Mouse (Mus musculus): ENCODE results near the gene Fgf15. TPM values are rescaled to one million over a fixed set of nuclear protein-coding genes. Genes with fewer than 3 reads are reported as not detected.
"Not testable (repeated sequence)": the region's sequence is repeated elsewhere in the genome, so short reads cannot be mapped to it uniquely, and the experiment has no call there.

Gene Fgf15
- total RNA-seq, 1 experiment, result 10.8 TPM

DNA sequence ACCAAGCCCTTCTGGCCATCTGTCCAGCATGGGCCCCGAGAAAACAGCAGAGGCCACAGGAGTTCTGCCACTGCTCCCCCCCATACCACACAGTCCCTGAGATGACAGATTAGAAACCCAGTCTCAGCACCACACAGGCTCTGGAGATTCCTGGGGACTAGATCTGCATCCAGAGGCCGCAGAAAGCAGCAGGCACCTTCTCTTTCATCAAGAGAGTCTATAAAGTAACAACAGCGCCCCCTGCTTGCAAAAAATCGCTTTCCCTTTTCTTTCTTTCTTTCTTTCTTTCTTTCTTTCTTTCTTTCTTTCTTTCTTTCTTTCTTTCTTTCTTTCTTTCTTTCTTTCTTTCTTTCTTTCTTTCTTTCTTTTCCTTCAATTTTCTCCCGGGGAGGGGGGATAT is 2.1 kb upstream of the Fgf15 start:
- no peak for TF ChIP-seq CHD2 (IDR thresholded peaks at IDR 0.05; ENCODE audit: low read depth, low read length)
- no peak for TF ChIP-seq ZC3H11A (IDR thresholded peaks at IDR 0.05; ENCODE audit: borderline replicate concordance, low read depth, low read length)
- no peak for TF ChIP-seq ZNF384 (IDR thresholded peaks at IDR 0.05; ENCODE audit: low read depth, low read length)
- TF ChIP-seq HCFC1 (IDR thresholded peaks at IDR 0.05; ENCODE audit: borderline replicate concordance, insufficient read depth, low read length), result no peak
- no peak for TF ChIP-seq MAFK (IDR thresholded peaks at IDR 0.05; ENCODE audit: insufficient read depth, low read depth, low read length)
- no peak overlapping the region for H3K9ac ChIP-seq (ENCODE audit: insufficient read depth, low read depth, low read length, poor library complexity, severe bottlenecking)
- DNase-seq (ENCODE audit: low read depth, low spot score), result no peak
- no peaks in the 10 kb centered on the region for H3K9me3 ChIP-seq (ENCODE audit: control insufficient read depth, insufficient read depth, low read depth, low read length)
- H3K27ac ChIP-seq (ENCODE audit: insufficient read depth, low read depth, low read length, poor library complexity, severe bottlenecking), result no peak overlapping the region
- H3K4me3 ChIP-seq (ENCODE audit: insufficient read depth in 1 of 2, low read depth in 1 of 2, low read length in 2 of 2, poor library complexity in 1 of 2, severe bottlenecking in 1 of 2), result no peak overlapping the region
- in situ Hi-C loops (cut with MboI; ENCODE audit: low sequenced_read_pairs in 2 of 2, unreplicated experiment in 2 of 2), result loop anchor here in 1 of 2 experiments (5.0 kb wide), 1 partner anchor 102 kb away; no protein-coding TSS in a partner anchor
- no peaks in the 10 kb centered on the region for H3K36me3 ChIP-seq (ENCODE audit: control insufficient read depth, insufficient read depth, low read length, poor library complexity, severe bottlenecking)
- peaks cover 6 to 12% of the 10 kb centered on the region in 2 experiments; a peak in 3 of 4 replicates for H3K4me1 ChIP-seq (ENCODE audit: control insufficient read depth in 2 of 2, insufficient read depth in 2 of 2, low read length in 2 of 2, poor library complexity in 1 of 2)

DNA sequence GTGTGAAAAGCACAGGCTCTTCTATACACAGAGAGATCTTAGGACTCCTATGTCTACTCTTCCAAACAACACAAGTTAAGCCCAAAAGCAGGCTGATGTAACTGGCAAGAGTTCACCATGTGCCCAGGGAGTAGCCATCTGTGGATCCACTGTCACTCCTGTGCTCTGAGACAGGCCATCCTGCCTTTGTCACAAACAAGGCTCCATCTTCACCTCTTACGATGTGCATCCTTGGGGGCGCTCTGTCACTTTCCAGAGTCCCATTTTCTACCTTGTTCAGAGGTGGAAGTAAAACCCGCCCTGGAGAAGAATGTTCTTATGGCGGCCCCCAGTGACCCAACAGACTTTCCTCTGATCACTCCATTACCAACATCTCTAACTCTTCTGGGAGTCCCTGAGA is 1.6 kb upstream of the Fgf15 start:
- H3K27ac ChIP-seq (ENCODE audit: insufficient read depth, low read depth, low read length, poor library complexity, severe bottlenecking), result no peak overlapping the region
- peaks cover 8 to 9% of the 10 kb centered on the region in 2 experiments; a peak in 2 of 4 replicates for H3K4me1 ChIP-seq (ENCODE audit: control insufficient read depth in 2 of 2, insufficient read depth in 2 of 2, low read length in 2 of 2, poor library complexity in 1 of 2)

DNA sequence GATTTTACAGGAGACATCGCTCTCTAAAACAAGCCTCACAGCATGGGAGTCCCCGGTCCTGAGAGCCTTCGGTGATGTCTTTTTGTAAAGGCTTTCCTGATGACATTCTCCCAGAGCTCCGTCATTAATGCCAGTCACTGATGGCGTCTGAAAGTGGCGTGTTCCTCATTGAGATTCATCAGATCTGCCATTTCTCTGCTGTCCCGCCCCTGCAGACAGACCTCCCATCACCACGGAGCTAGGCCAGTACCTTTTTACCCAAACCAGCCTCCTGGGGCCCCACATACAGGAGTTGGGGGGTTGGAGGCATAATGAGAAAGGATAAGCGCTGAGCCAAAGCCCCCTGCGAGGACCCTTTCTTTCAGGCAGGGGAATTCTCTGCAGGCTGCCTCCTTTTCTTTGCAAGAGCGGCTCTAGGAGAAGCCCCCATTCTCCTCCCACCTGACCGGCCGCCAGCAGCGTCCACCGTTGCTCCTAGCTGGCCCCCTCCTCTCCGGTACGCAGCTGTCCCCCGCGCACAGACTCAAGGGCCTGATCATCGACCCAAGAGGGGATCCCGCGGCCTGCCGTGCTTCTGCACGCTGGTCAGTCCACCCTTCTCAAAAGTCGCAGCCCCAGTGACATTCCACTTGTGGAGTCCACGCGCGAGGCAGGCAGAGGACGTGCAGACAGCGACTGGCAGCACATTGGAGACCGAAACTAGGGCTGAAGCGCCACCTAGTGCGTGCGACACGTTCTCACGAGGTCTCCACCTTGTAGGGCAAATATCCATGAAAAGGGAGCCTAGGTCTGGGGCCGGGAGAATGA is 823 bp upstream of the Fgf15 start:
- TF ChIP-seq MAFK (IDR thresholded peaks at IDR 0.05; ENCODE audit: insufficient read depth, low read depth, low read length) (no peak), ZC3H11A (IDR thresholded peaks at IDR 0.05; ENCODE audit: borderline replicate concordance, low read depth, low read length) (peak; percentile 54; the same call in 1 of the 2 replicates)

More for the DNA sequence above, 1.6 kb upstream of the Fgf15 start:
- no peak for DNase-seq (ENCODE audit: low read depth, low spot score)
- TF ChIP-seq MAFK (IDR thresholded peaks at IDR 0.05; ENCODE audit: insufficient read depth, low read depth, low read length) (no peak), HCFC1 (IDR thresholded peaks at IDR 0.05; ENCODE audit: borderline replicate concordance, insufficient read depth, low read length) (no peak), ZNF384 (IDR thresholded peaks at IDR 0.05; ENCODE audit: low read depth, low read length) (no peak), CHD2 (IDR thresholded peaks at IDR 0.05; ENCODE audit: low read depth, low read length) (no peak), ZC3H11A (IDR thresholded peaks at IDR 0.05; ENCODE audit: borderline replicate concordance, low read depth, low read length) (no peak)
- no peak overlapping the region for H3K4me3 ChIP-seq (ENCODE audit: insufficient read depth in 1 of 2, low read depth in 1 of 2, low read length in 2 of 2, poor library complexity in 1 of 2, severe bottlenecking in 1 of 2)
- H3K9ac ChIP-seq (ENCODE audit: insufficient read depth, low read depth, low read length, poor library complexity, severe bottlenecking), result no peak overlapping the region
- H3K36me3 ChIP-seq (ENCODE audit: control insufficient read depth, insufficient read depth, low read length, poor library complexity, severe bottlenecking), result peaks cover 3% of the 10 kb centered on the region; the same call in 1 of the 2 replicates
- H3K9me3 ChIP-seq (ENCODE audit: control insufficient read depth, insufficient read depth, low read depth, low read length), result no peaks in the 10 kb centered on the region
- in situ Hi-C loops (cut with MboI; ENCODE audit: low sequenced_read_pairs in 2 of 2, unreplicated experiment in 2 of 2), result loop anchor here (5.0 kb wide), 2 partner anchors 102 to 312 kb away; partner anchors contain the start of gene Fadd (in 1 of the 2)

DNA sequence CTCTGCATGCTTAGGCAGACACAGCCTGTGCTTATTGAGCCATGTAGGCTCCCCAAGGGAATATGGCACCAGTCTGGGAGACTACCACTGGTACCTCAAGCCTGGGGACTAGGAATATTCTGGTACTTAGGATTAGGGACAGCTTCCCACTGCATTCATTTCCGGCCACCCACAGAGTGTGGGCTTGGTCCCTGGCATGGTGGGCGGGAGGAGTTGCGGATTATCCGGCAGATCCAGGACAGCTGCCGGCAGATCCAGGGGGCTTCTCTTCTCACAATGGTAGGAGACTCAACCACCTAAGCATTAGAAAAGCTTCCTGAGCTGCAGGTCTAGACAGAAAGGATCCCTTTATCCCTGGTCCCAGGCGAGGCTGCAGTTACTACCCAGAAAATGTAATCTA is 2.2 kb downstream of the Fgf15 start:
- H3K9me3 ChIP-seq (ENCODE audit: control insufficient read depth, insufficient read depth, low read depth, low read length), result no peaks in the 10 kb centered on the region
- H3K4me1 ChIP-seq (ENCODE audit: control insufficient read depth in 2 of 2, insufficient read depth in 2 of 2, low read length in 2 of 2, poor library complexity in 1 of 2), result peaks cover 7 to 19% of the 10 kb centered on the region in 2 experiments
- H3K9ac ChIP-seq (ENCODE audit: insufficient read depth, low read depth, low read length, poor library complexity, severe bottlenecking), result no peak overlapping the region
- no peak for DNase-seq (ENCODE audit: low read depth, low spot score)
- in situ Hi-C loops (cut with MboI; ENCODE audit: low sequenced_read_pairs in 2 of 2, unreplicated experiment in 2 of 2), result loop anchor here in 1 of 2 experiments (5.0 kb wide), 2 partner anchors 106 to 316 kb away; partner anchors contain the start of gene Fadd
- H3K4me3 ChIP-seq (ENCODE audit: insufficient read depth in 1 of 2, low read depth in 1 of 2, low read length in 2 of 2, poor library complexity in 1 of 2, severe bottlenecking in 1 of 2), result no peak overlapping the region
- TF ChIP-seq MAFK (IDR thresholded peaks at IDR 0.05; ENCODE audit: insufficient read depth, low read depth, low read length), result no peak
- TF ChIP-seq ZNF384 (IDR thresholded peaks at IDR 0.05; ENCODE audit: low read depth, low read length), result no peak
- no peak for TF ChIP-seq HCFC1 (IDR thresholded peaks at IDR 0.05; ENCODE audit: borderline replicate concordance, insufficient read depth, low read length)
- TF ChIP-seq ZC3H11A (IDR thresholded peaks at IDR 0.05; ENCODE audit: borderline replicate concordance, low read depth, low read length), result no peak
- TF ChIP-seq CHD2 (IDR thresholded peaks at IDR 0.05; ENCODE audit: low read depth, low read length), result no peak
- peaks cover 6% of the 10 kb centered on the region; the same call in 1 of the 2 replicates for H3K36me3 ChIP-seq (ENCODE audit: control insufficient read depth, insufficient read depth, low read length, poor library complexity, severe bottlenecking)
- H3K27ac ChIP-seq (ENCODE audit: insufficient read depth, low read depth, low read length, poor library complexity, severe bottlenecking), result no peak overlapping the region

More for the DNA sequence above, 823 bp upstream of the Fgf15 start:
- peak overlapping the region; percentile 62 for H3K9ac ChIP-seq (ENCODE audit: insufficient read depth, low read depth, low read length, poor library complexity, severe bottlenecking)
- H3K9me3 ChIP-seq (ENCODE audit: control insufficient read depth, insufficient read depth, low read depth, low read length), result no peaks in the 10 kb centered on the region
- peak overlapping the region; percentile 75 to 83 for H3K4me3 ChIP-seq (ENCODE audit: insufficient read depth in 1 of 2, low read depth in 1 of 2, low read length in 2 of 2, poor library complexity in 1 of 2, severe bottlenecking in 1 of 2)
- in situ Hi-C loops (cut with MboI; ENCODE audit: low sequenced_read_pairs in 2 of 2, unreplicated experiment in 2 of 2), result loop anchor here in 1 of 2 experiments (5.0 kb wide), 2 partner anchors 103 to 313 kb away; partner anchors contain the start of gene Fadd
- DNase-seq (ENCODE audit: low read depth, low spot score), result peak; percentile 74
- H3K36me3 ChIP-seq (ENCODE audit: control insufficient read depth, insufficient read depth, low read length, poor library complexity, severe bottlenecking), result peaks cover 6% of the 10 kb centered on the region; the same call in 1 of the 2 replicates
- H3K27ac ChIP-seq (ENCODE audit: insufficient read depth, low read depth, low read length, poor library complexity, severe bottlenecking), result no peak overlapping the region
- H3K4me1 ChIP-seq (ENCODE audit: control insufficient read depth in 2 of 2, insufficient read depth in 2 of 2, low read length in 2 of 2, poor library complexity in 1 of 2), result peaks cover 6 to 9% of the 10 kb centered on the region in 2 experiments; a peak in 2 of 4 replicates

DNA sequence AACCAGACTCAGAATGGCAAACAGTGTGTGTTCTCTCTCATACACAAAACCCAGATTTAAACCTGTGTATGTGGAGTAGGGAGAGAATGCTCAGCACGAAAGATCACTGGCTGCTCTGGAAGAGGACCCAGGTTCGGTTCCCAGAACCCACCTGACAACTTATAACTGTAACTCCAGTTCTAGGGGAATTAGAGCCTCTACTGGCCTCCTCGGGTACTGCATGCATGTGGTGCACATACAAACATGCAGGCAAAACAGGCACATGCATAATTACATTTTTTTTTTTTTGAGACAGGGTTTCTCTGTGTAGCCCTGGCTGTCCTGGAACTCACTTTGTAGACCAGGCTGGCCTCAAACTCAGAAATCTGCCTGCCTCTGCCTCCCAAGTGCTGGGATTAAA is 9.2 kb downstream of the Fgf15 start:
- in situ Hi-C loops (cut with MboI; ENCODE audit: low sequenced_read_pairs in 2 of 2, unreplicated experiment in 2 of 2), result loop anchor here in 1 of 2 experiments (25.0 kb wide), 1 partner anchor 318 kb away; the partner anchor contains the start of gene Fadd
- not testable (repeated sequence) for DNase-seq (ENCODE audit: low read depth, low spot score); H3K36me3 ChIP-seq (ENCODE audit: control insufficient read depth, insufficient read depth, low read length, poor library complexity, severe bottlenecking)

More for the DNA sequence above, 9.2 kb downstream of the Fgf15 start:
- H3K9ac ChIP-seq (ENCODE audit: insufficient read depth, low read depth, low read length, poor library complexity, severe bottlenecking); H3K27ac ChIP-seq (ENCODE audit: insufficient read depth, low read depth, low read length, poor library complexity, severe bottlenecking); H3K9me3 ChIP-seq (ENCODE audit: control insufficient read depth, insufficient read depth, low read depth, low read length); H3K4me3 ChIP-seq (ENCODE audit: insufficient read depth in 1 of 2, low read depth in 1 of 2, low read length in 2 of 2, poor library complexity in 1 of 2, severe bottlenecking in 1 of 2): not testable (repeated sequence)
- peaks cover 2 to 19% of the 10 kb centered on the region in 2 experiments for H3K4me1 ChIP-seq (ENCODE audit: control insufficient read depth in 2 of 2, insufficient read depth in 2 of 2, low read length in 2 of 2, poor library complexity in 1 of 2)

All from ES-E14 (cell line).